Mouse (Mus musculus) heart, adult 2 months (tissue): ENCODE data around the gene Bcat2. TPM values are rescaled to one million over a fixed set of nuclear protein-coding genes. Genes with fewer than 3 reads are reported as not detected.

Experiments
- DNase-seq, 2 experiments: peaks; one replicate each; pipeline ENCODE4 v3.0.0; 2021
- H3K27ac ChIP-seq: fragments of 200-600 bp; 2 replicates; pipeline ENCODE4 v1.8.1; 2022
- H3K27me3 ChIP-seq: fragments of 200-500 bp; 2 replicates; pipeline ENCODE4 v1.6.1; 2012; ENCODE audit warnings: mild to moderate bottlenecking, low read length, inconsistent platforms, mixed read lengths; ENCODE audit not compliant: control insufficient read depth, insufficient read depth
- H3K36me3 ChIP-seq: fragments of 200-500 bp; 2 replicates; pipeline ENCODE4 v1.6.1; 2012; ENCODE audit warnings: low read length, inconsistent platforms; ENCODE audit not compliant: control insufficient read depth, insufficient read depth
- H3K4me1 ChIP-seq: fragments of 200-500 bp; 2 replicates; pipeline ENCODE4 v1.6.1; 2011; ENCODE audit warnings: low read length; ENCODE audit not compliant: control insufficient read depth, insufficient read depth
- H3K4me3 ChIP-seq: fragments of 200-600 bp; 2 replicates; pipeline ENCODE4 v1.8.1; 2022
- H3K79me2 ChIP-seq: fragments of 200-500 bp; replicated peaks from 2 replicates; pipeline ENCODE4 v1.6.1; 2012; ENCODE audit warnings: mild to moderate bottlenecking, inconsistent platforms, low read length, moderate library complexity, mixed read lengths; ENCODE audit not compliant: control insufficient read depth, insufficient read depth
- H3K9ac ChIP-seq: fragments of 200-500 bp; 2 replicates; pipeline ENCODE4 v1.6.1; 2012; ENCODE audit warnings: low read depth, mild to moderate bottlenecking, control low read depth, inconsistent platforms, low read length, mixed read lengths
- CTCF ChIP-seq: fragments of 200-600 bp; IDR thresholded peaks from 2 replicates; pipeline ENCODE4 v1.8.1; 2022; ENCODE audit warnings: antibody characterized with exemption, mild to moderate bottlenecking, moderate library complexity
- EP300 ChIP-seq: fragments of 200-500 bp; IDR thresholded peaks from 2 replicates; pipeline ENCODE4 v1.6.1; 2011; ENCODE audit warnings: low read depth, low read length, control low read depth; ENCODE audit not compliant: insufficient read depth
- POLR2A ChIP-seq: fragments of 200-500 bp; IDR thresholded peaks from 2 replicates; pipeline ENCODE4 v1.6.1; 2011; ENCODE audit warnings: mild to moderate bottlenecking, low read depth, low read length, control low read depth; ENCODE audit not compliant: insufficient read depth
- WGBS: fragments of 180-500 bp; shearing (Covaris S2); methylation state at CpG from one replicate; pipeline ENCODE4 v1.1.7; 2018; 5-methylcytosine and 5-hydroxymethylcytosine counted together
- intact Hi-C: fragments of 180-260 bp; cut with DNase I; formaldehyde crosslinking; loops from one replicate; pipeline ENCODE4 v1.15.1; 2025
- polyA plus RNA-seq: library from polyadenylated mRNA; depleted of rRNA; stranded (reverse); fragments of >200 nt; gene quantifications from 2 replicates; pipeline ENCODE4 v1.2.3, GENCODE M21; 2012
- total RNA-seq, 2 experiments: library from RNA; stranded (reverse); gene quantifications; 2 replicates each; pipeline ENCODE4 v1.2.3; 2021

Gene Bcat2
- total and polyA plus RNA-seq, 3 experiments: 142 to 306 (median 219) TPM

DNA sequence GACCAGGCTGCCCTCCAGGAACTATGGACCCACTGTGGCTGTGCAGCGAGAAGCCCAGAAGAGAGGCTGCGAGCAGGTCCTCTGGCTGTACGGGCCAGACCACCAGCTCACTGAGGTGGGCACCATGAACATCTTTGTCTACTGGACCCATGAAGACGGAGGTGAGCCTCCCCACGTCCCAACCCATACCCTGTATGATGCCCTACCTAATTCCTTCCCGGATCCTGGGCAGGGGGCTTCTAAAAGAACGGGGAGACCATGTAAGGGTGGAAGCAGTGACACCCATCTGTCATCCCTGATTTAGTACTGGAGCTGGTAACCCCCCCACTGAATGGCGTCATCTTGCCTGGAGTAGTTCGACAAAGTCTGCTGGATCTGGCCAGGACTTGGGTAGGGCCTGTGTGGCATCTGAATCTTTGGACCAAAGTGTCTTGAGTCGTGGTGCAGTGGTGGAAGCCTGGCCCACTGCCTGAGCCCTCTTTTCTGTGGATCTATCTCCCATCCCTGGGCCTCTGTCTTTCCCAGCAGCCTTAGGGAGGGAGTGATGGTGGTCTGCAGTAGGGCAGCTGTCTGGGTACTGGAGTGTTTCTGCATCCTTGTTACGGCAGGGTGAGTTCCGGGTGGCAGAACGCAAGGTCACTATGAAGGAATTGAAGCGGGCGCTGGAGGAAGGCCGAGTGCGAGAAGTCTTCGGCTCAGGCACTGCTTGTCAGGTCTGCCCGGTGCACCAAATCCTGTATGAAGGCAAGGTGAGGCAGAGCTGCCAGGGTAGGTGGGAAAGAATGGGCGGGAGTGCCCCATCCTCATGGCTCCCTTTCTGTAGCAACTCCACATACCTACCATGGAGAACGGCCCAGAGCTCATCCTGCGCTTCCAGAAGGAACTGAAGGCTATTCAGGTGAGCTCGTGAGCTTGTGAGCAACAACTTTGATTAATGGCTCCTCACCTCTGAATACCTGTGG is 18.0 kb downstream of the Bcat2 start:
- TF ChIP-seq CTCF (no peak), POLR2A (no peak), EP300 (no peak)
- DNase-seq: no peak
- peaks cover 2% of the 10 kb centered on the region for H3K4me1 ChIP-seq
- H3K27ac ChIP-seq: no peak overlapping the region
- H3K4me3 ChIP-seq: no peak overlapping the region
- intact Hi-C loops: loop anchor here (2.0 kb wide), 4 partner anchors 17 to 95 kb away; partner anchors contain the start of genes Bcat2, Hsd17b14 and Rasip1
- no peaks in the 10 kb centered on the region for H3K79me2 ChIP-seq
- H3K9ac ChIP-seq: no peak overlapping the region
- no peaks in the 10 kb centered on the region for H3K27me3 ChIP-seq
- 93% methylated on average over 23 of the region's 23 CpGs for WGBS
- no peaks in the 10 kb centered on the region for H3K36me3 ChIP-seq

DNA sequence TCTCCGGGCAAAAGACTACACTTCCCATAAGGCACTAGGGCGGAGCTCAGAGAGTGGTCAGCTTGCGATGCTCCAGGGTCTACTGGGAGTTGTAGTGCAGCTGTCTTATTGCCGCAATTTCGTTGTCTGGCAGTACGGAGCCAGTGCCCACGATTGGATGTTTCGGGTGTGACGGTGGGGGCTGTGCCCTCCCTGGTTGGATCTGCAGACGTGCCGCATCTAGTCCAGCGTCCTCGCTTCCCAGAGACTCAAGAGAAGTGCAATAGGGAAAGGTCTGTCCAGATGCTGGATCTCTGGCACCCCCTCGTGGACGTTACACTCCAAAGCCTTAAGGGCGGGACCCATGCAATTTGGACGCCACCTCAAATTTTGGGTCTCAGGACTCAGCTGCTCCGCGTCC is 19.2 kb downstream of the Bcat2 start:
- intact Hi-C loops: loop anchor here (2.0 kb wide), 4 partner anchors 18 to 94 kb away; partner anchors contain the start of genes Bcat2, Hsd17b14 and Rasip1
- WGBS: 2% methylated on average over 19 of the region's 19 CpGs

DNA sequence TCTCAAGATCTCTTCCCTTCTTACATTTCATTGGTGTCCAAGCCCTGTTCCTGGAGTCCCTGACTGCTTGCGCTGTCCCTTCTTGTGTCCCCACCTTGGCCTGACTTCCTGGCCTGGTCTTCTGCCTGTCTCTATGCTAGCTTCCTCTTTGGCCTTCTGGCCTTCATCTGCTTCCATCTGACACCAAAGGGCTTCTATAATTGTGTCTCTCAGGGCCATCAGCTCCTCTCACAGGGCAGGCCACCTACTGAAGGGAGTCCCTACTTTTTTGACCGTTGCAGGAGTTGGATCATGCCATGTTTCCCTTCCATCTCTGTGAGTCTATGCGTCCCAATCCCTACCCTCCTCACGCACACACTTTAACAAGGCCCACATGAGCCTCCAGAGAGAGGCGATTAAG is 19.9 kb downstream of the Bcat2 start:
- Histone ChIP-seq H3K9ac (no peak overlapping the region), H3K4me1 (peaks cover 2% of the 10 kb centered on the region), H3K27me3 (no peaks in the 10 kb centered on the region), H3K27ac (no peak overlapping the region), H3K4me3 (no peak overlapping the region), H3K36me3 (no peaks in the 10 kb centered on the region), H3K79me2 (no peaks in the 10 kb centered on the region)
- intact Hi-C loops: loop anchor here (2.0 kb wide), 4 partner anchors 19 to 93 kb away; partner anchors contain the start of genes Bcat2, Hsd17b14 and Rasip1
- 90% methylated on average over 5 of the region's 5 CpGs for WGBS
- no peak for DNase-seq
- TF ChIP-seq EP300 (no peak), CTCF (no peak), POLR2A (no peak)

More for the DNA sequence above, 19.2 kb downstream of the Bcat2 start:
- Histone ChIP-seq H3K36me3 (no peaks in the 10 kb centered on the region), H3K79me2 (no peaks in the 10 kb centered on the region), H3K9ac (no peak overlapping the region), H3K4me3 (peak overlapping the region; percentile 38), H3K27me3 (no peaks in the 10 kb centered on the region), H3K27ac (peak overlapping the region; percentile 26; the same call in 1 of the 2 replicates), H3K4me1 (peaks cover 2% of the 10 kb centered on the region)
- TF ChIP-seq POLR2A: peak; percentile 57
- peak; percentile 88 for TF ChIP-seq CTCF
- peak; percentile 94 for TF ChIP-seq EP300
- peak; percentile 91 to 95 for DNase-seq

DNA sequence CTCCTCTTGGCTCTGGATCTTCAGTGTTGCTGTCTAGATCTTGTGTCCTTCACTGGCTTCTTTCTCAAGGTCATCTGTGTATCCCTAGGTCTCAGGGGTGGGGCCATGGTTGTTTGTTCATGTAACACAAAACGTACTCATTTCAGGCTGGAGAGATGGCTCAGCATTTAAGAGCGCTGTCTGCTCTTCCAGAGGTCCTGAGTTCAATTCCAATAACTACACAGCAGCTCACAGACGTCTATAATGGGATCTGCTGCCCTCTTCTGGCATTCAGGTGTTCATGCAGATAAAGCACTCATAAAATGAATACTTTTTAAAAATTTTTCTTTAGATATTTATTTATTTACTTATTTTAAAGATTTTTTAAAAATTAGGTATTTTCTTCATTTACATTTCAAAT is 20.9 kb downstream of the Bcat2 start:
- WGBS: 65% methylated on average over 3 of the region's 3 CpGs
- no peak overlapping the region for H3K27ac ChIP-seq
- H3K4me3 ChIP-seq: no peak overlapping the region
- H3K36me3 ChIP-seq: no peaks in the 10 kb centered on the region
- H3K4me1 ChIP-seq: peaks cover 2% of the 10 kb centered on the region
- H3K9ac ChIP-seq: no peak overlapping the region
- TF ChIP-seq POLR2A (no peak), CTCF (peak; percentile 71), EP300 (no peak)
- no peaks in the 10 kb centered on the region for H3K27me3 ChIP-seq
- intact Hi-C loops: no loop called here
- no peaks in the 10 kb centered on the region for H3K79me2 ChIP-seq
- no peak for DNase-seq

DNA sequence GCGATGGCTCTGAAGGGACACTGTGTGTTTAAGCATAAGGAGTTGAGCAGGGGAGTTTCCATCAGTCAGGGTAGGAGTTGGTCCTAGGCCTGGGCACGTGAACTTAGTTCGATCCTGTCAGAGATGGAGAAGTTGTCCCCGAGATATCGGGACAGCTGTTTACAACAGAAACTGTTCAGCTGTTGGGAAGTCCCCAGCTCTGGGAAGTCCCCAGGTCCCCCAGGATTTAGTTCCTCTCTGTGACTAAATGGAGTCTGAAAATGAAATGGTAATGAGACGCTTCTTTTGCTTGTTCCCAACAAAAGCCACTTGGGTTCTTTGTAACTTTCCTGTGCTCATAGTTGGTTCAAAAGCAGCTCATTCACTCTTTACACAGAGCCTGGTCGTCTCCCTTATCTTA is 21.9 kb downstream of the Bcat2 start:
- Histone ChIP-seq H3K27me3 (no peaks in the 10 kb centered on the region), H3K4me1 (peaks cover 2% of the 10 kb centered on the region), H3K36me3 (no peaks in the 10 kb centered on the region), H3K27ac (no peak overlapping the region), H3K4me3 (no peak overlapping the region), H3K79me2 (no peaks in the 10 kb centered on the region), H3K9ac (no peak overlapping the region)
- intact Hi-C loops: loop anchor here (1.0 kb wide), 1 partner anchor 37 kb away; no protein-coding TSS in a partner anchor
- no peak for DNase-seq
- WGBS: 47% methylated on average over 7 of the region's 7 CpGs
- TF ChIP-seq CTCF: no peak
- TF ChIP-seq POLR2A: no peak
- no peak for TF ChIP-seq EP300
